Mouse (Mus musculus): ENCODE measurements around the gene Cacna2d3. TPM values are rescaled to one million over a fixed set of nuclear protein-coding genes. Genes with fewer than 3 reads are reported as not detected.

Gene Cacna2d3
- polyA plus RNA-seq, 1 experiment from 2014 or later, result not detected

- Histone ChIP-seq H3K4me3 (ENCODE audit: low read depth, low read length) (no peak overlapping the region), H3K27me3 (ENCODE audit: insufficient read depth, low read length) (no peaks in the 10 kb centered on the region), H3K36me3 (replicated peaks; ENCODE audit: insufficient read depth, low read length) (no peaks in the 10 kb centered on the region), H3K9me3 (ENCODE audit: low read length) (no peaks in the 10 kb centered on the region), H3K27ac (ENCODE audit: low read depth) (no peak overlapping the region), H3K9ac (replicated peaks) (no peak overlapping the region), H3K4me2 (ENCODE audit: low read depth, low read length) (no peak overlapping the region), H3K4me1 (ENCODE audit: insufficient read depth) (no peaks in the 10 kb centered on the region)
- TF ChIP-seq EP300 (IDR thresholded peaks at IDR 0.05; ENCODE audit: low read depth) (no peak), CTCF (IDR thresholded peaks at IDR 0.05; ENCODE audit: low read depth) (no peak)
- 62% methylated on average over 2 of the region's 2 CpGs for WGBS (ENCODE audit: insufficient replicate concordance)
- no peak for DNase-seq
- no peak for ATAC-seq
Measured at GRCm38 (mm10) chr14:29172207-29172606, 549.5 kb downstream of the Cacna2d3 start.

GRCm38 (mm10) chr14:29164653-29165030 lies 557.0 kb downstream of the Cacna2d3 start:
- TF ChIP-seq CTCF (IDR thresholded peaks at IDR 0.05; ENCODE audit: low read depth), result no peak
- no peak for TF ChIP-seq EP300 (IDR thresholded peaks at IDR 0.05; ENCODE audit: low read depth)
- DNase-seq (no peak), ATAC-seq (no peak)
- no peak overlapping the region for H3K27ac ChIP-seq (ENCODE audit: low read depth)
- no peaks in the 10 kb centered on the region for H3K9me3 ChIP-seq (ENCODE audit: low read length)
- 82% methylated on average over 6 of the region's 6 CpGs for WGBS (ENCODE audit: insufficient replicate concordance)
- no peak overlapping the region for H3K4me3 ChIP-seq (ENCODE audit: low read depth, low read length)
- H3K36me3 ChIP-seq (replicated peaks; ENCODE audit: insufficient read depth, low read length), result no peaks in the 10 kb centered on the region
- no peak overlapping the region for H3K9ac ChIP-seq (replicated peaks)
- no peaks in the 10 kb centered on the region for H3K4me1 ChIP-seq (ENCODE audit: insufficient read depth)
- no peak overlapping the region for H3K4me2 ChIP-seq (ENCODE audit: low read depth, low read length)
- no peaks in the 10 kb centered on the region for H3K27me3 ChIP-seq (ENCODE audit: insufficient read depth, low read length)

- Histone ChIP-seq H3K27me3 (ENCODE audit: insufficient read depth, low read length) (no peaks in the 10 kb centered on the region), H3K9ac (replicated peaks) (no peak overlapping the region), H3K36me3 (replicated peaks; ENCODE audit: insufficient read depth, low read length) (no peaks in the 10 kb centered on the region), H3K4me1 (ENCODE audit: insufficient read depth) (no peaks in the 10 kb centered on the region), H3K9me3 (ENCODE audit: low read length) (no peaks in the 10 kb centered on the region), H3K27ac (ENCODE audit: low read depth) (no peak overlapping the region), H3K4me3 (ENCODE audit: low read depth, low read length) (no peak overlapping the region), H3K4me2 (ENCODE audit: low read depth, low read length) (no peak overlapping the region)
- ATAC-seq (no peak), DNase-seq (no peak)
- TF ChIP-seq CTCF (IDR thresholded peaks at IDR 0.05; ENCODE audit: low read depth), result no peak
- no peak for TF ChIP-seq EP300 (IDR thresholded peaks at IDR 0.05; ENCODE audit: low read depth)
- 61% methylated on average over 4 of the region's 4 CpGs for WGBS (ENCODE audit: insufficient replicate concordance)
Measured at GRCm38 (mm10) chr14:29163998-29164652, 557.5 kb downstream of the Cacna2d3 start.

- 0 out of 2 replicates have a peak, but pooled peaks cover 2% of the 10 kb centered on the region for H3K9me3 ChIP-seq (ENCODE audit: low read length)
- no peak overlapping the region for H3K9ac ChIP-seq (replicated peaks)
- ATAC-seq (no peak), DNase-seq (no peak)
- no peak overlapping the region for H3K27ac ChIP-seq (ENCODE audit: low read depth)
- H3K4me2 ChIP-seq (ENCODE audit: low read depth, low read length), result no peak overlapping the region
- no peak overlapping the region for H3K4me3 ChIP-seq (ENCODE audit: low read depth, low read length)
- 84% methylated on average over 3 of the region's 3 CpGs for WGBS (ENCODE audit: insufficient replicate concordance)
- no peaks in the 10 kb centered on the region for H3K27me3 ChIP-seq (ENCODE audit: insufficient read depth, low read length)
- TF ChIP-seq EP300 (IDR thresholded peaks at IDR 0.05; ENCODE audit: low read depth) (no peak), CTCF (IDR thresholded peaks at IDR 0.05; ENCODE audit: low read depth) (no peak)
- H3K36me3 ChIP-seq (replicated peaks; ENCODE audit: insufficient read depth, low read length), result no peaks in the 10 kb centered on the region
- no peaks in the 10 kb centered on the region for H3K4me1 ChIP-seq (ENCODE audit: insufficient read depth)
Measured at GRCm38 (mm10) chr14:29159803-29160202, 561.9 kb downstream of the Cacna2d3 start.

GRCm38 (mm10) chr14:29157096-29157495 lies 564.6 kb downstream of the Cacna2d3 start:
- 80% methylated on average over 5 of the region's 5 CpGs for WGBS (ENCODE audit: insufficient replicate concordance)
- H3K9ac ChIP-seq (replicated peaks), result no peak overlapping the region
- H3K36me3 ChIP-seq (replicated peaks; ENCODE audit: insufficient read depth, low read length), result no peaks in the 10 kb centered on the region
- TF ChIP-seq EP300 (IDR thresholded peaks at IDR 0.05; ENCODE audit: low read depth), result no peak
- no peak for TF ChIP-seq CTCF (IDR thresholded peaks at IDR 0.05; ENCODE audit: low read depth)
- H3K9me3 ChIP-seq (ENCODE audit: low read length), result 0 out of 2 replicates have a peak, but pooled peaks cover 2% of the 10 kb centered on the region
- no peaks in the 10 kb centered on the region for H3K4me1 ChIP-seq (ENCODE audit: insufficient read depth)
- no peak for ATAC-seq
- no peaks in the 10 kb centered on the region for H3K27me3 ChIP-seq (ENCODE audit: insufficient read depth, low read length)
- no peak overlapping the region for H3K4me3 ChIP-seq (ENCODE audit: low read depth, low read length)
- no peak overlapping the region for H3K27ac ChIP-seq (ENCODE audit: low read depth)
- DNase-seq, result no peak
- H3K4me2 ChIP-seq (ENCODE audit: low read depth, low read length), result no peak overlapping the region

- WGBS (ENCODE audit: insufficient replicate concordance), result 51% methylated on average over 2 of the region's 2 CpGs
- H3K36me3 ChIP-seq (replicated peaks; ENCODE audit: insufficient read depth, low read length), result no peaks in the 10 kb centered on the region
- DNase-seq, result no peak
- no peak overlapping the region for H3K27ac ChIP-seq (ENCODE audit: low read depth)
- H3K4me1 ChIP-seq (ENCODE audit: insufficient read depth), result no peaks in the 10 kb centered on the region
- no peaks in the 10 kb centered on the region for H3K27me3 ChIP-seq (ENCODE audit: insufficient read depth, low read length)
- no peak for TF ChIP-seq CTCF (IDR thresholded peaks at IDR 0.05; ENCODE audit: low read depth)
- TF ChIP-seq EP300 (IDR thresholded peaks at IDR 0.05; ENCODE audit: low read depth), result no peak
- no peak overlapping the region for H3K9ac ChIP-seq (replicated peaks)
- no peak for ATAC-seq
- no peak overlapping the region for H3K4me3 ChIP-seq (ENCODE audit: low read depth, low read length)
- no peaks in the 10 kb centered on the region for H3K9me3 ChIP-seq (ENCODE audit: low read length)
- H3K4me2 ChIP-seq (ENCODE audit: low read depth, low read length), result no peak overlapping the region
Measured at GRCm38 (mm10) chr14:29144184-29144583, 577.5 kb downstream of the Cacna2d3 start.

All from liver, postnatal 0 days (tissue).